Mouse (Mus musculus) hindlimb bud, embryonic 11.5 days (tissue): ENCODE data around the gene Nckap1l.
"Not testable (repeated sequence)": the region's sequence is repeated elsewhere in the genome, so short reads cannot be mapped to it uniquely, and the experiment has no call there.

Experiments used
- DNase-seq: peaks from one replicate; pipeline ENCODE4 v3.0.0-alpha.2; 2012; ENCODE audit warnings: low read depth, low spot score; ENCODE audit errors: extremely low spot score

Gene Nckap1l

DNA sequence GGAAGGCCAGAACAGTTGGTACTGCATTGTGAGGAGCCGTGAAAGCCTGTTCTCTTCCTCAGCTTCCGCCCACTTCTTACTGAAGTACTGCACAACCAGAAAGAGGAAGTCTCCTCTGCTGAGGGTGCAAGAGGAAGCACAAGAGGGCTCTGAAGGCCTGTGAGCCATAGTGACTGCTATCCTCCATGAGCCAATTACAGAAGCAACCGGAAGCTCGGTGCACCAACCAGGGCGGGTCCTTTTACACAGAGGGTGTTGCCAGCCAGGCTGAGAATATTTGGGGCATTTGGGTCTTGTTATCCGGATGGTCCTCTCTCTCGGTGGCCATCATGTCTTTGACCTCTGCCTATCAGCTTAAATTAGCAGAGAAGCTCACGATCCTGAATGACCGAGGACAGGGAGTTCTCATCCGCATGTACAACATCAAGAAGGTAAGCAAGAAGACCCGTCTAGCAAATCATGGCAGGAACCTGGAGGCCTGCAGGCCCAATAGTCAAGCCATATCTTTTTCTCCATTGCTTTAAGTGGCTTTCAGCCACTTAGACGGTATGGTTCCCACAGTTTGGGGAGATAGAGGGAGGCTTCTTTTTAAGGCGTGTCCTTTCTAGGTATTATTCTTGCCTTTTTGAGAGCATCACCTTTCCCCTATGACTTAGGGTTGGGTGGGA lies at the start of gene Nckap1l:
Nckap1l (plus strand) TSS at position 244 of the 668 bp plus-strand sequence.
- DNase-seq: no peak

GRCm38 (mm10) chr15:103405586-103405985 lies 48.0 kb upstream of the Nckap1l start:
- DNase-seq: not testable (repeated sequence)

GRCm38 (mm10) chr15:103427017-103427416 lies 26.6 kb upstream of the Nckap1l start:
- DNase-seq: no peak

DNA sequence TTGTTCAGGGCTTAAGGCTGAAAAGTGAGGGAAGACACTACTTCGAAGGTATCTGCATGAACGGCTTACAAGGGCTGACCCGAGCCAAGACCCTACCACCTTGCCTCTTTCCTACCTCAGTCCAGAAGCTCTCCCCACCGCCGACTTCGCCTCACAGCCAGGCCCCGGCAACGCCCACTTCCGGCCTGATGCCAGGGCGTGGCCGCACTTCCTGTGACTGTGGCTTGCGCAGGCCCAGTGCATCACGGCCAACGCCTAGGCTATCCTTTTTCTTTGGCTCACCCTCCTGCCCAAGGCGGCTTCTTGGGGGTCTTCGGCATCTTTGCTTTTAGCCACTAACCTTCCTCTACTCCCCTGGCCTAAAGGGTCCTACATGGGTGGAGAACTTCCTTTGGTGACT lies 23.4 kb upstream of the Nckap1l start, which contains the start of gene Gtsf1:
Gtsf1 (minus strand) TSS at position 230 of the 400 bp plus-strand sequence.
- DNase-seq: no peak

- DNase-seq: not testable (repeated sequence)
These were observed 7.6 kb upstream of the Nckap1l start for GRCm38 (mm10) chr15:103445966-103446365.

GRCm38 (mm10) chr15:103448369-103448768 lies 5.2 kb upstream of the Nckap1l start, which contains the start of gene Gtsf2:
TSS of gene Gtsf2 (minus strand) at chr15:103448469.
- no peak for DNase-seq

- no peak for DNase-seq
These were observed 855 bp downstream of the Nckap1l start for GRCm38 (mm10) chr15:103454449-103454848.

GRCm38 (mm10) chr15:103462539-103463261 lies 9.1 kb downstream of the Nckap1l start:
- DNase-seq: no peak

- DNase-seq: no peak
These were observed 18.0 kb downstream of the Nckap1l start for GRCm38 (mm10) chr15:103471488-103472194.

DNA sequence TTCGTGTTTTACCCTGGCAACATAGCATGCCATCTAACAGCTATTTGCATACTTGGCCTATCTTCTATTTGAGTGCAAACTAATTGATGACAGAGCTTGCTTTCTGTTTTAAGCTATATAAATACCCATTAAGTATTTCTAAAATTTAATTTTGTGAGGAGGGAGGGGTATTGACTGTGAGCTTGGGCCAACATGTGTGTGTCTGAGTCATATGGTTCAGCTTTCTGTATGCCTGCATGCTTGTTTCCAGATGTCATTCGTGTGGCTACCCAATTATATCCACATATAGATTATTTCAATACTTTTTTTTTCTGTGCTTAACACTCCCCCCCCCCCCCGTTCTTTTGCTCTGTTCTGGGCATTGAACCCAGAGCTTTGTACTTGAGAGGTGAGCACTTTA lies 18.7 kb downstream of the Nckap1l start:
- no peak for DNase-seq

- DNase-seq: no peak
These were observed 19.6 kb downstream of the Nckap1l start for GRCm38 (mm10) chr15:103473182-103473581.

DNA sequence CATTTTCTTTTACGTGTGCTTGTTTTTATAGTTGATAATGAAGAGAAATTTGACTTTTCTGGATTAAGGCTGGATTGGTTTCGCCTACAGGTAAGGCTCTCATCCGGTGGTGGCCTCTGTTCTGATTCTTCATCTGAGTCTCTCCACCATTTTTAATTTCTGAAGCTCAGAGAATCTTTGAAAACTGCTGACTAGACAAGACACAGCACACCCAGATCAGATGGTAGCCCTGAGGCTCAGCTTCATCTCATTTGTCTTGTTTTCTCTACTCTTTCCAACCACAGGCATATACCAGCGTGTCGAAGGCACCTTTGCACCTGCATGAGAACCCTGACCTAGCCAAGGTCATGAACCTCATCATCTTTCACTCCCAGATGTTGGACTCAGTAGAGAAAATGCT lies 20.2 kb downstream of the Nckap1l start:
- DNase-seq: no peak

- no peak for DNase-seq
These were observed 25.5 kb downstream of the Nckap1l start for GRCm38 (mm10) chr15:103479080-103479606.

DNA sequence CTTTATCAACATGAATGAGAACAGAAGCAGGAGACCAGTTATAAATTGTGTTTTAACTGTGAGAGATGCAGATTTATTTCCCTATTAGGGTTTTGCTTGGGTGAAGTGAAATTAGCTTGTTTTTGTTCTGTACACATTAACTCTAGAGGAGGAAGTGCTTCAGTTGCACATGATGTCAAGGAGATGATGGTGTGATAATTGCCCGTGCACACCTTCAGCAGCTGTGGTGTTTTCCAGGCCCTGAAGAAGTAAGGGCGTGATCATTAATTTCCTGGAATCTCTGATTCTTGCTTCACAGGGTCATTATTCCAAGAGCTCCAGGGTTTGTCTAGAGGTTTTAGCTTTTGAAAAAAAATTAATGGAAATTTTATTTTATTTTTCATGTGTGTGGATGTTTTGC lies 26.5 kb downstream of the Nckap1l start:
- DNase-seq: no peak

DNA sequence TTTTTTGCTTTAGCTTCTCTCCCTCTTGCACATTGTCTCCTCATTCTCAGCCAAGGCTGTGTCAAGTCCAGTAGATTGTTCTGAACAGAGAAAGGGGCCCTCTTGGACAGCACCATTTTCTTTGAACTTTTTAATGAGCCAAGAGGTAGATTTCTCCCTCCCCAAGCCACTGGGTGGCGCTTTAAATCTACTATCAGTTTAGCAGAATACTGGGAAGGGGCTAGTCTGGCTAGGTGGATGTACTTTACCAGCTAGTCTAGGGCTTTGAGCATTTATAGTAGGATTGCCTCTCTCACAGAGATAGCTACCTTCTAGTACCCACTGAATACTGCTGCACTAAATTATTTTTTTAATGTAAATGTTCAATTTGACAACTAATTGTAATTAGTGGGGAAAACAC lies 28.9 kb downstream of the Nckap1l start:
- DNase-seq: peak; percentile 49

GRCm38 (mm10) chr15:103484490-103484889 lies 30.9 kb downstream of the Nckap1l start:
- no peak for DNase-seq

DNA sequence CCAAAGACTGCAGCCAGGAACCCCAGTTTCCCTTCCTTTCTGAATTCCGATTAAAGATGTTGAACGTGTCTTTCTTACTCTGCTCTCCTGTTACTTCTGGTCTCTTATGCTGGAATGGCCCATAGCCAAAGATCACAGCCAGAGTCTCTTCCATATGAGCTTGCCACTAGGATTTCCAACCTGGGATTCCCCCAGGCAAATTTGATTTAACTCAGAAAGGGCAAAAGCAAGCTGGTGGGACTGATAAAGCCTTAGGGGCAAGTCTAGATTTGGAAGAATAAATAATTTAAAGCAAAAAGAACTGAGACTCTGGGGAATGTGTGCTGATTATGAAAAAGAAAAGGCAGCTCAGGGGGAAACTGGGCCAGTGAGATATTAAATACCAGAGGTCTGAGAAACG lies 31.5 kb downstream of the Nckap1l start:
- DNase-seq: no peak

- DNase-seq: no peak
These were observed 33.1 kb downstream of the Nckap1l start for GRCm38 (mm10) chr15:103486658-103487057.

- DNase-seq: no peak
These were observed 34.7 kb downstream of the Nckap1l start for GRCm38 (mm10) chr15:103488336-103488735.

GRCm38 (mm10) chr15:103496204-103497140 lies 42.9 kb downstream of the Nckap1l start:
- no peak for DNase-seq
